Mouse (Mus musculus) midbrain, postnatal 0 days (tissue): Measurements from ENCODE around the gene Lsm2. TPM values are rescaled to one million over a fixed set of nuclear protein-coding genes. Genes with fewer than 3 reads are reported as not detected.
"Not testable (repeated sequence)": the region's sequence is repeated elsewhere in the genome, so short reads cannot be mapped to it uniquely, and the experiment has no call there.

ENCODE experiments used
- ATAC-seq: fragments of 200-750 bp; cut with Nextera tagmentation; 2 replicates; pipeline ENCODE4 v1.8.0; 2017; ENCODE audit warnings: moderate number of reproducible peaks, mild to moderate bottlenecking, moderate TSS enrichment, moderate library complexity; ENCODE audit not compliant: low FRiP score
- DNase-seq: peaks from one replicate; pipeline ENCODE4 v3.0.0-alpha.2; 2015; ENCODE audit warnings: low spot score
- H3K27ac ChIP-seq: fragments of 300-500 bp; sonication (generic); 2 replicates; pipeline ENCODE4 v1.5.1; 2014; ENCODE audit warnings: low read depth, mild to moderate bottlenecking, low read length, mixed read lengths
- H3K27me3 ChIP-seq: fragments of 300-500 bp; sonication (generic); 2 replicates; pipeline ENCODE4 v1.6.1; 2014; ENCODE audit warnings: low read length, control low read depth, mixed read lengths; ENCODE audit not compliant: insufficient read depth
- H3K36me3 ChIP-seq: fragments of 300-500 bp; sonication (generic); 2 replicates; pipeline ENCODE4 v1.6.1; 2014; ENCODE audit warnings: low read length, control low read depth, mixed read lengths; ENCODE audit not compliant: insufficient read depth
- H3K4me1 ChIP-seq: fragments of 300-500 bp; sonication (generic); 2 replicates; pipeline ENCODE4 v1.6.1; 2014; ENCODE audit warnings: mild to moderate bottlenecking, control low read depth, antibody characterized with exemption, low read length, mixed read lengths; ENCODE audit not compliant: insufficient read depth
- H3K4me2 ChIP-seq: fragments of 300-500 bp; sonication (generic); 2 replicates; pipeline ENCODE4 v1.6.1; 2014; ENCODE audit warnings: low read depth, mild to moderate bottlenecking, low read length, mixed read lengths; ENCODE audit not compliant: poor library complexity, severe bottlenecking
- H3K4me3 ChIP-seq: fragments of 300-500 bp; sonication (generic); 2 replicates; pipeline ENCODE4 v1.5.1; 2014; ENCODE audit warnings: low read depth, mild to moderate bottlenecking, low read length, moderate library complexity
- H3K9ac ChIP-seq: fragments of 300-500 bp; sonication (generic); replicated peaks from 2 replicates; pipeline ENCODE4 v1.6.1; 2014; ENCODE audit warnings: mild to moderate bottlenecking, low read length, moderate library complexity, mixed read lengths; ENCODE audit not compliant: poor library complexity, severe bottlenecking
- H3K9me3 ChIP-seq: fragments of 300-500 bp; sonication (generic); 2 replicates; pipeline ENCODE4 v1.6.1; 2016; ENCODE audit warnings: low read length, control low read depth
- CTCF ChIP-seq: IDR thresholded peaks from 2 replicates; pipeline ENCODE4 v1.5.1; 2016; ENCODE audit warnings: antibody characterized with exemption, mild to moderate bottlenecking
- WGBS: fragments of 180-500 bp; shearing (Covaris S2); extraction: QIAGEN DNeasy Blood & Tissue Kit; methylation state at CpG from one replicate; pipeline ENCODE4 v1.1.7; 2014; 5-methylcytosine and 5-hydroxymethylcytosine counted together
- polyA plus RNA-seq: library from polyadenylated mRNA; unstranded; fragments of >200 nt; fragmentation: Nextera tagmentation; extraction: Ambion mirVana; gene quantifications from 2 replicates; pipeline ENCODE4 v1.2.1, GENCODE M21; 2015
- total RNA-seq: library from RNA; depleted of rRNA; stranded (reverse); fragments of >200 nt; gene quantifications from 2 replicates; pipeline ENCODE4 v1.2.3, GENCODE M21; 2014

Gene Lsm2
- total and polyA plus RNA-seq, 2 experiments from 2014 or later: 35.3 to 94.9 TPM

DNA sequence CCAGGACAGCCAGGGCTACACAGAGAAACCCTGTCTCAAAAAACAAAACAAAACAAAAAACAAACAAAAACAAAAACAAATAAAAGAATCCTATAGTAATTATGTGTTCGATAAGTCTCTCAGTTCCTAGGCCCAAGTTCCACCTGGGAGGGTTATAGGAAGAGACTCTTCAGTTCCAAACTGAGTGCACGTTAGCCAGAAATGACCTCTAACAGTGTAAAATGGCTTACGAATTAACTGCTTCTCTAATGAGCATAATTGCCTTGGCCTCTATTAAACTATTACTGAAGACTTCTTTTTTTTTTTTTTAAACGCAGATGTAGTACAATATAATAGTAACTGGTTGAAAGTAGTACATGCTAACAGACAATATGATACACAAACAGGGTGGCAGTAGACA is 27.8 kb upstream of the Lsm2 start:
- no peak overlapping the region for H3K4me3 ChIP-seq
- no peak overlapping the region for H3K9ac ChIP-seq
- H3K4me2 ChIP-seq: no peak overlapping the region
- TF ChIP-seq CTCF: no peak
- no peak overlapping the region for H3K27ac ChIP-seq
- H3K4me1 ChIP-seq: 0 out of 2 replicates have a peak, but pooled peaks cover 5% of the 10 kb centered on the region
- DNase-seq (no peak), ATAC-seq (no peak)
- peaks cover 7% of the 10 kb centered on the region; the same call in 1 of the 2 replicates for H3K36me3 ChIP-seq
- 93% methylated on average over 4 of the region's 4 CpGs for WGBS
- no peaks in the 10 kb centered on the region for H3K9me3 ChIP-seq
- H3K27me3 ChIP-seq: peaks cover 6% of the 10 kb centered on the region; the same call in 1 of the 2 replicates

DNA sequence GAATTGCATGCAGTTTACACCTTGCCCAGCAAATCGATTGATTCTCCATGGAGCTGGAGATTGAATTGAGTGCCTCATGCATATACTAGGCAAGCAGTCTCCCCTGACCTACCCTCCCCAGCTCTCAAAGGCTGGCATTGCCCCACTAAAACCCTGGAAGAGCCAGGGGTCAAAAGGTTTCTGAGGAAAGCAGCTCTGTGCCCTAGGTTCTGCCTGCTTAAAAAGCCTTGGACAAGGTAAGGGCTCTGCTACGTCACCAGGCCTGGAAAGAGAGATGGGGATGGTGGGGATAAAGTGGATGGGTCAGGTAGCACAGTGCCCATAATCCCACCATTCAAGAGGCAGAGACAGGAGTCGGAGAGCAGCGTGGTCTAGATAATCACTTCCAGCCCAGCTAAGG is 26.8 kb upstream of the Lsm2 start:
- 74% methylated on average over 4 of the region's 4 CpGs for WGBS
- no peak overlapping the region for H3K4me3 ChIP-seq
- TF ChIP-seq CTCF: no peak
- no peaks in the 10 kb centered on the region for H3K9me3 ChIP-seq
- DNase-seq (no peak), ATAC-seq (no peak)
- H3K4me2 ChIP-seq: no peak overlapping the region
- 0 out of 2 replicates have a peak, but pooled peaks cover 5% of the 10 kb centered on the region for H3K4me1 ChIP-seq
- peaks cover 6% of the 10 kb centered on the region; the same call in 1 of the 2 replicates for H3K27me3 ChIP-seq
- peaks cover 7% of the 10 kb centered on the region; the same call in 1 of the 2 replicates for H3K36me3 ChIP-seq
- H3K9ac ChIP-seq: no peak overlapping the region
- no peak overlapping the region for H3K27ac ChIP-seq

DNA sequence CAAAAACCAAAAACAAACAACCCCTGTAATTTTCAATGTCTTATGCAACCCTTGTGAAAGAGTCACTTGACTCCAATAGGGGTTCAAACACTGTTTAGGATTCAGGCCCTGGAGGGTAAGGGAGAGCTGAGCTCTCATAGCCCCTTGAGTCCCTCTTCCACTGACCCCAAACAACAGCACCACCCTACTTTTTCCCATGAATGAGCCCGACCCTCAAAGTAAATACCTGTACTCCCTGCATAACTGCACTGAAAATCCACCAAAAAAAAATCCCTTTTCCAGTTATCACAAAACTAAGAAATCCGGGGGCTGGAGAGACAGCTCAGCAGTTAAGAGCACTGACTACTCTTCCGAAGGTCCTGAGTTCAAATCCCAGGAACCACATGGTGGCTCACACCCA is 25.8 kb upstream of the Lsm2 start:
- no peaks in the 10 kb centered on the region for H3K36me3 ChIP-seq
- H3K4me3 ChIP-seq: no peak overlapping the region
- no peak overlapping the region for H3K4me2 ChIP-seq
- H3K27me3 ChIP-seq: peaks cover 6% of the 10 kb centered on the region; the same call in 1 of the 2 replicates
- WGBS: 74% methylated on average over 3 of the region's 3 CpGs
- DNase-seq: no peak
- H3K9ac ChIP-seq: no peak overlapping the region
- no peak overlapping the region for H3K27ac ChIP-seq
- H3K9me3 ChIP-seq: no peaks in the 10 kb centered on the region
- no peak for ATAC-seq
- no peak for TF ChIP-seq CTCF
- 0 out of 2 replicates have a peak, but pooled peaks cover under 1% of the 10 kb centered on the region for H3K4me1 ChIP-seq

DNA sequence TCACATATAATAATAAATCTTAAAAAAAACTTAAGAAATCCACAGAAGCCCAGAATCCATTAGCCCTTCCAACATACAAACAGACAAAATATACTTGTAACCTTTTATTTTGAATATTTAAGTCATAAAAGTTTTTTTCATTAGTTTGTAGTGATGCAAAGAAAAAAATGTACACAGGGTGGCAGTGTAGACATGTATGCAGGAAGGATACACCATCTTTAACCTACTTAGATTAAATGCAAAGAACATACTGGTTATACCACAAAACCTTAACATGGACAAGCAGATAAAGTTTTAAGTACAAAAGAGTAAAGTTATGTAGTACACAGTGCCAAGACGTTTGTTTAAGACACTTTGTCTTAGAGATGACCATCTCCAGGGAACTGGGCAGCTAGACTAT is 25.3 kb upstream of the Lsm2 start:
- peaks cover 6% of the 10 kb centered on the region; the same call in 1 of the 2 replicates for H3K27me3 ChIP-seq
- H3K4me1 ChIP-seq: no peaks in the 10 kb centered on the region
- ATAC-seq (no peak), DNase-seq (peak; percentile 36)
- no peak overlapping the region for H3K27ac ChIP-seq
- no peak overlapping the region for H3K4me3 ChIP-seq
- TF ChIP-seq CTCF: peak; percentile 78
- no peaks in the 10 kb centered on the region for H3K9me3 ChIP-seq
- no peaks in the 10 kb centered on the region for H3K36me3 ChIP-seq
- no peak overlapping the region for H3K4me2 ChIP-seq
- no peak overlapping the region for H3K9ac ChIP-seq
- 30% methylated on average over 1 of the region's 1 CpGs for WGBS

DNA sequence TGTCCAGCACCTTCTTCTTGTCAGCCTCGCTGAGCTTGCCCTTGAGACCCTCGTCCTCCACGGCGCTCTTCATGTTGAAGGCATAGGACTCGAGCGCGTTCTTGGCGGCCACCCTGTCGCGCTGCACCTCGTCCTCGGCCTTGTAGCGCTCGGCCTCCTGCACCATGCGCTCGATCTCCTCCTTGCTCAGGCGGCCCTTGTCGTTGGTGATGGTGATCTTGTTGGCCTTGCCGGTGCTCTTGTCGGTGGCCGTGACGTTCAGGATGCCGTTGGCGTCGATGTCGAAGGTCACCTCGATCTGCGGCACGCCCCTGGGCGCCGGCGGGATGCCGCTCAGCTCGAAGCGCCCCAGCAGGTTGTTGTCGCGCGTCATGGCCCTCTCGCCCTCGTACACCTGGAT is 24.4 kb upstream of the Lsm2 start:
- H3K9me3 ChIP-seq, H3K27ac ChIP-seq, H3K9ac ChIP-seq, H3K36me3 ChIP-seq, H3K27me3 ChIP-seq, H3K4me3 ChIP-seq, ATAC-seq, H3K4me1 ChIP-seq, DNase-seq, H3K4me2 ChIP-seq: not testable (repeated sequence)
- WGBS: 16% methylated on average over 32 of the region's 40 CpGs

DNA sequence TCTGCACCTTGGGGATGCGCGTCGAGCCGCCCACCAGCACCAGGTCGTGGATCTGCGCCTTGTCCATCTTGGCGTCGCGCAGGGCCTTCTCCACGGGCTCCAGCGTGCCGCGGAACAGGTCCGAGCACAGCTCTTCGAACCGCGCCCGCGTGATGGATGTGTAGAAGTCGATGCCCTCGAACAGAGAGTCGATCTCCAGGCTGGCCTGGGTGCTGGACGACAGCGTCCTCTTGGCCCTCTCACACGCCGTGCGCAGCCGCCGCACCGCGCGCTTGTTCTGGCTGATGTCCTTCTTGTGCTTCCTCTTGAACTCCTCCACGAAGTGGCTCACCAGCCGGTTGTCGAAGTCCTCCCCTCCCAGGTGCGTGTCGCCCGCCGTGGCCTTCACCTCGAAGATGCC is 23.7 kb upstream of the Lsm2 start:
- 39% methylated on average over 16 of the region's 40 CpGs for WGBS
- not testable (repeated sequence) for ATAC-seq, H3K9ac ChIP-seq, H3K4me2 ChIP-seq, H3K4me3 ChIP-seq, H3K27me3 ChIP-seq, DNase-seq, H3K4me1 ChIP-seq, H3K36me3 ChIP-seq, H3K9me3 ChIP-seq, H3K27ac ChIP-seq

DNA sequence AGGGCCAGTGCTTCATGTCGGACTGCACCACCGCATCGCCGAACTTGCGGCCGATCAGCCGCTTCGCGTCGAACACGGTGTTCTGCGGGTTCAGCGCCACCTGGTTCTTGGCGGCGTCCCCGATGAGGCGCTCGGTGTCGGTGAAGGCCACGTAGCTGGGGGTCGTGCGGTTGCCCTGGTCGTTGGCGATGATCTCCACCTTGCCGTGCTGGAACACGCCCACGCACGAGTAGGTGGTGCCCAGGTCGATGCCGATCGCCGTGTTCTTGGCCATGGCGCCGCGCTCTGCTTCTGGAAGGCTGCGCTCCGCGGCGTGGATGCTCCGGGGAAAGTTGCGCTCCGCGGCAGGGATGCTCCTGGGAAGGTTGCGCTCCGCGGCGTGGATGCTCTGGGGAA is 22.9 kb upstream of the Lsm2 start:
- WGBS: 0% methylated on average over 25 of the region's 47 CpGs
- not testable (repeated sequence) for H3K27me3 ChIP-seq, DNase-seq, H3K9me3 ChIP-seq, H3K36me3 ChIP-seq, H3K27ac ChIP-seq, H3K9ac ChIP-seq, H3K4me1 ChIP-seq
- peak; percentile 61 for ATAC-seq
- Histone ChIP-seq H3K4me2 (peak overlapping the region; percentile 48), H3K4me3 (peak overlapping the region; percentile 36; the same call in 1 of the 2 replicates)

DNA sequence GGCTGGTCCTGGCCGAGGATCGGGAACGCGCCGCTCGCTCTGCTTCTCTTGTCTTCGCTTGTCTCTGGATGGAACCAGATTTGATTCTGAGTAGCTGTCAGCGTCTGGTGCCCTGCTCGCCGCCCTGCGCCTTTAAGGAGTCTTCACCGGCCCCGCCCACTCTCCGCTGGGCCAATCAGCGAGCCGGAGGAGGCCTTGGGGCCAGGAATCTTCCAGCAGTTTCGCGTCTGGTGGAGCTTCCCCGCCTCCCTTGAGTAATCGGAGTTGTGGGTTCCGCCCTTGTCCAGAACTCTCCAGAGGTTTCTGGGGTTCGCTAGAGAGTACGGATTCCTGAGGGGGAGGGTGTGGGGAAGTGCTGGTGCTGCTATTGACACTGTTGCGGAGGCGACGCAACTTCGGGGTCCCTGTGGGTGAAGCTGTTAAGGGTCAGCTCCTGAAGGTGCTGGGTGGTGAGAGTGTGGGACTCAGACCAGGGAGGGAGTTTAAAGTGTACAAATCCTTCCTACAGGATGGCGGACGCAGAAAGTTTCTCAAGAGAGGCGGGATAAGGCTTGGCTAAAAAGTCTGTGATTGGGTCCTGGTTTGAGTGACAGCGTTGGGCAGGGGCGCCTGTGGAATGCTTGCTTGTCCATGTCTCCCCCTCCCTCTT is 22.4 kb upstream of the Lsm2 start, which contains the start of gene Hspa1b:
Gene Hspa1b (minus strand): TSS at position 109 of the 649 bp plus-strand sequence.
- H3K9ac ChIP-seq, H3K27ac ChIP-seq, H3K36me3 ChIP-seq, H3K9me3 ChIP-seq, H3K4me1 ChIP-seq, H3K27me3 ChIP-seq: not testable (repeated sequence)
- Histone ChIP-seq H3K4me2 (peak within 1 kb of the TSS; percentile 48), H3K4me3 (peak within 1 kb of the TSS; percentile 36)
- DNase-seq: peak; percentile 69
- WGBS: under 1% methylated on average over 19 of the region's 32 CpGs
- peak; percentile 93 for ATAC-seq
